Mouse (Mus musculus): ENCODE data around the gene Gm28308. TPM values are rescaled to one million over a fixed set of nuclear protein-coding genes. Genes with fewer than 3 reads are reported as not detected.

Gm28308 gene
- total RNA-seq, 2 experiments from 2014 or later, result not detected

DNA sequence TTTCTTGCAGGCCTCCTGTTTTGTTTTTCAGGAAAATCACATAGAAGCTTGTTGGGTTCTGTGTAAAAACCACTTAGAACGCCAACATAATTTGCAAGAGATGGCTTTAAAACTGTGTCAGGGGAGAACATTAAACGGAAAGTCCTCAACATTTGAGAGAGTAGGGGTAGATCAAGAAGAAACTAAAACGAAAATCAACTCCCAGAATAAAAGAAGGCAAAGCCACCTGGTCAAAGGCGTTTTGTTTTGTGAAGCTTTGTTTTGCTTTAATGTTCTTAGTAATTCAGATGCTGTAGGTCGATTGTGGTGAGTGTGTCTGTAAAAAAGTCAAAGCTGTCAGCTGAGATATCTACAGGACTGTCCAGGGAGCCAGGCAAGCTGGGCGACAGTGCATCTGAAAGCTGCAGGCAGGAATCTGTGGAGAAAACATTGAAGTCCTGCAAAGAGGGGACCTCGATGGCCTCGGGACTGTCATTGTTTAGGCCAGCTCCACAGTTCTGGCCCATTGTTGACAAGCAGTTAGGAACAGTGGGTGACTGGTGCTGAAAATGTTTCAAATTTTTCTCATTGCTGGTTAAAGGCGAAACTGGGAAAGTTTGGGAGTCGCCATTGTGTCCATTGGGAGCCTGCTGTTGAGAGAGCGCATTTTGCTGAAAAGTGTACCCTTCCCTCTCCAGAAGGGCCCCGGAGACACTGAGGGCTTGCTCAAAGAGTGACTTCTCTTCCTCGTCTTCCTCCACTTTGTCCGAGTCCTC lies 50.4 kb downstream of the Gm28308 start:
- intact Hi-C loops (cut with DNase I), result loop anchor here (2.0 to 5.0 kb wide), 3 partner anchors 28 to 990 kb away; partner anchors contain the start of gene Hoxa4

DNA sequence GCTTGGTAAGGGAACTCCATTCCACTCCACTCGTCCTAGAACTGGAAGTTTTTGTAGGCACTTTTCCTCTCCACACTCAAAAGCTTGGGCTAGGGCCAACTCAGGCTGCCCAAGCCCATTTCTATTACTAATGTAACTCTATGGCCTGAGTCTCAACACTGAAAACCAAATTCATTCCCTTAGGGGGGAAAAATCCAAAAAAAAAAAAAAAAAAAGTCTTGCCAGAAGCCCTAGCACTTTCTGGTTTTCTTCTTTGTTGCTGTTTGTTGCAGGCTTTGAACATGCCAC lies 51.1 kb downstream of the Gm28308 start:
- intact Hi-C loops (cut with DNase I), result loop anchor here (2.0 to 5.0 kb wide), 3 partner anchors 29 to 990 kb away; partner anchors contain the start of gene Hoxa4
- no peak for DNase-seq

More for the DNA sequence above, 50.4 kb downstream of the Gm28308 start:
- DNase-seq, result no peak

DNA sequence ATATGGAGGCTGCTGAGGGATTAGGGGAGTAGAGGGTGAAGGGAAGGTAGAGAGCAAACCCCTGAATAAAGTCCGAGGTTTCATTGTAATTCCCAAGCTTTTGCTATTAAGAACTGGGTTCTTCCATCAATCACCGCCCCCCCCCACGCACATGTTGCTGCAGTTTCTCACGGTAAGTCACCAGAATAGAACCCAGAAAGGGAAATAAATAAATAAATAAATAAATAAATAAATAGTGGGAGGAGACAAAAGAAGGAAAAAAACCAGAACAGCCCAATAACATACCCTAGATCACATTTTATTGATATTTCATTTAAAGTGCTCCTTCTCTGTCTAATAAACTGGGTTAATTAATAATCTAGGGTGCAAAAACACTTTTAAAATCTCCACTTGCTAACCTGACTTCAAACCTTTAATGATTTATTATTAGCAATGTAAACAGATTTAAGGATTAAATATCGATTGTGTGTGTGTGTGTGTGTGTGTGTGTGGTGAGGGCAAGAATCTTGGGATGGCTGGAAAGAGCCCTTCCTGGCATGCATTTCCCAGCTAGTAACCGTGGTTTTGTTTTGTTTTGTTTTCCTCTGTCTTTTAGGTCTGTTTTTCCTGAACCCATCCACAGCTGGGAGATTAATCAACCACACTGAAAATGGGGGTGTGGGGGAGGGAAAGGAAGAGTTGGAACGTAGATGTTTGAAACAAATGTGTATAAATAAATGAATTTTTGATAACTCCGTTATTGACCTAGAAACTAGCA lies 51.6 kb downstream of the Gm28308 start:
- intact Hi-C loops (cut with DNase I), result loop anchor here (2.0 to 5.0 kb wide), 3 partner anchors 29 to 989 kb away; partner anchors contain the start of gene Hoxa4
- no peak for DNase-seq

DNA sequence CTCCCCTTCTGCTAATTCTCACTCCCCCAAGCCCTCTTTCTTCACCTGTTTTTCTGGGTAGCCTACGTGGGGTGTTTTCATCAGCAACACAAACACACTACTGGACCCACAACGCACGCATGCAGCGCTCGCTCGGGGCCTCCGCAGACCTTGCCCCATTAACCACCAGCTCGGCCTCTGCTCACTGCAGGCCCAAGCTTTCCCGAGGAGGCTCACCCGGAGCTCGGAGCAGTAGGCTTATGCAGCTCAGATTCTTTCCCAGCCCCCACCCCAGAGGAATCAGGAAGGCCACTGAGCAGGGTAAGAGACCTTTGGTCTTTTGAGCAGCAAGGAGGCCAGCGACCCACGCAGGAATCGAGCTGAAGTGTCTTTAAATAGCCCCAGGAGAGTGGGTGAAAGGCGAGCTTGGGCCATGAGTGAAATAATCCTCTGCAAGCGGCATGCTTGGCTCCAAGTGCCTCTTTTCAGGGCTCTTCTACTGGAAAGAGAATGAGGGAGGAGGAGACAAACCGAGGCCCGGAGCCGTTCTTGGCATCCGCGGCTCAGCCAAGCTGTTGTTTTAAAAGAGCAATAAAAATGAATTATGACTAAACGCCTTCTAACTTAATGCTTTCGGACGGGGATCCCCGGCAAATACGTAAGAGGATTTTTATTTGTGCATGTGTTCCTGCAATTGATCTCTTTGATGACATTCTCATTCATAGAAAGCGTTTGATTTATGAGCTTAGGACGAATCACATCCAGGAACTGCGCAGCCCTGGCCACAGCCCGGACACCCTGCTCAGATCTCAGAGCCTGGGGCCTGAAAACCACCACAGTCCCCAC lies 52.4 kb downstream of the Gm28308 start:
- DNase-seq, result peak in 1 of 2 experiments; percentile 54
- intact Hi-C loops (cut with DNase I), result loop anchor here (5.0 kb wide), 2 partner anchors 157 to 988 kb away; no protein-coding TSS in a partner anchor

DNA sequence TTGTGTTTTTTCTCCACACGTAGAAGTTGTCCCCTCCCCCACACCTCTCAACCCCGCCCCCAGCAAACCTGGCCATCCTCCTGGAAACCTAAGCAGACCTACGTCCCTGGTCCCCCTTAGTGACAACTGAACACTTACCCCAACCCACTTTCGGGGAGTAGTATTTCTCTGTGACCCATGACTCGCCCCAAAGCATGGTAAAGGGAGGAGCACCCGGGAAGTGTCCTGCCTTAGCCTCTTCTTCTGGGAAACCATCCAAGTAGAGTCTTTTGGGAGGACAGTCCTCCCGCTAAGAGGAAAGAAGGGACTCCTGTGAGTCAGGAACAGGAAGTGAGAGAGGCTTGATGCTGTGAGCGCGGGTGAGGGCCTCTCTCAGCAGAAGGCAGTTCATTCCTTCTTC lies 53.2 kb downstream of the Gm28308 start:
- intact Hi-C loops (cut with DNase I), result loop anchor here (2.0 to 5.0 kb wide), 4 partner anchors 73 to 988 kb away; partner anchors contain the start of gene Skap2
- peak in 1 of 2 experiments; percentile 18 for DNase-seq

DNA sequence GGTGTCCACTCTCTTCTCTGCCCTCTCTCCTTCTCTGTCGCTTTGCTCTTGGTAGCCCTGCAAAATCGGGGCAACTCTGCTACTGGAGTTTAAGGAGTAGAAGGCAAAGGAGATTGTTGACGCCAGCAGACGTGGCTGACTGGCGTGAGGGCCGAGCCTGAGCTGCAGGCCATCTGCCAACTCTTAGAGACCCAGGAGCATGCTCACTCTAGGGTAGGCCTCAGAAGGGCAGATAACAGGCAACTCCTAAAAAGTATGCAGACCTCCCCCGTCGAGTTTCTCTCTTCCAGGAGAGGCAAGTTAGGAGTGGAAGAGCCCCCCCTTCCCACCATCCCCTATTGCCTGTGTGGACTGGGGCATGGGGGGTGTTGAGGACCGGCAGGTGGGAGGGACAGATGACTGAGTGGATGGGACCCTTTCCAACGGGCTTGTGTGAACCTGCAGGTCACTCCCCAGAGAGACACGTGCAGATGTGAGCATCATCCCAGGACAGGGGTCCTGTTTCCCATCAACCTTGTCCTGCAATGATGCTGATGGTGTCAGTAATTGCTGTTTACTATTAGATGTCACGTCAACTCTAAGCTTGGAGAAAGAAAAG lies 53.9 kb downstream of the Gm28308 start:
- no peak for DNase-seq
- intact Hi-C loops (cut with DNase I), result loop anchor here (2.0 to 5.0 kb wide), 2 partner anchors 72 to 146 kb away; partner anchors contain the start of gene Skap2

DNA sequence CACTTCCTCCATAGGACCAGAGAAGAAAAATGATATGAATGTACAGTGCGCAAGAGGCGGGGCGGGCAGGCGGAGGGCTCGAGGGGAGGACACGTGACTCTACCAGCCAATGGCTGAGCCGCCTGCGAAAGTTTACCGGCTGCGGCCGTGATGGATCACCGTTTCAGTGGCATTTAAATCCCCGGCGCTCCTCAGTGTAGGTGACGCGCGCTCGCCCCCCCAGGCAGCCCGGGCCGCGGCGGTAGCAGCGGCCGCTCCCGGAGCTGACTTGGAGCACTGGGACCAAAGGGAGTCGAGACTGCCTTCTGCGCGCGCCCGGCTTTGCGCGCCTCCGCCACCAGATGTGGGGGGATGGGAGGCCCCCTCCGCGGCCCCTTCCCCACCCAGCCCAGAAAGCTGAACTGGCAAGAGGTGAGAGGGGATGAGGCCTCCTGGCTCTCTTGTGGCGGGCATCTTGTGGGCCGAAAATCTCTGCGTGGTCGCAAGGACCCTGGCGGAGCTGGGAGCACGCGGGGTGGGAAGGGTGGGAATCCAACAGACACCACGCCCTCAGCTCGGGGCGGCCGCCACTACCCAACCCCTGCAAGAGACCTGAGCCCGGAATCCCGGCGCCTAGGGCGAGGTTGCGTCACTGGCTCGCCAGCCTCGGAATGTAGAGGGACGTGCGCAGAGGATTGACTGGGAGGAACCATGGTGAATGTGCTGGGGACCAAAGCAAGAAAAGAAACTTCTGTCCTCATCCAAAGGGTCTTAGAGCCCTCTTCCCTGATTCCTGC lies 54.7 kb downstream of the Gm28308 start, which contains the start of gene Hoxa1:
Gene Hoxa1, minus strand, starts transcription at position 42 of the 776 bp plus-strand sequence.
- intact Hi-C loops (cut with DNase I), result loop anchor here (2.0 to 5.0 kb wide), 2 partner anchors 71 to 146 kb away; partner anchors contain the start of gene Skap2

DNA sequence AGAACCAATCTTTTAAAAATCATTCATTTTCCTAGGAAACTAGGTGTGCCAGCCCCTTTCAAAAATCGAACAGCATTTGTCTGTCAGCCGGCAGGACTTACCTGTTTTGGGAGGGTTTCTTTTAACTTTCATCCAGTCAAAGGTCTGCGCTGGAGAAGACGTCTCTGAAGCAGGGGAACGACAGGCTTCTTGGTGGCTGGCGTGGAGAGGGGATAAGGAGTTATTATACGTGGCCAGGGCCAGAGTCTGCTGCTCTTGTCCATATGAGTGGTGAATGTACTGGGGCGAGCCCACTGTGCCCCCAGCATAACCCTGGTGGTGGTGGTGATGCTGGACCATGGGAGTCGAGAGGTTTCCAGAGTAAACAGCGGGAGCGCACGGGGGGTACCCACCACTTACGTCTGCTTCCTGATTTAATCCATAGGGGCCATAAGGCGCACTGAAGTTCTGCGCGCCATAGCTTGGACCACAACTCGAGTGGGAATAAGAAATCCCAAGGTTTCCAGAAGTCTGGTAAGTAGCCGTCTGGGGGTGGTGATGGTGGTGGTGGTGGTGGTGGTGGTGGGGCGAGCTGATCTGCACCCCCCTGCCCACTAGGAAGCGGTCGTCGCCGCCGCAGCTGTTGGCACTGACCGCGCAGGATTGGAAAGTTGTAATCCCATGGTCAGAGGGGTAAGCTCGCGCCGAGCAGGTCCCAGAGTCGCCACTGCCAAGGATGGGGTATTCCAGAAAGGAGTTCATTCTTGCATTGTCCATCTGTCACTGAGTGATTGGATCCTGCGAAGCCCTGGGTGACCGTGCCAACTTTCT lies 55.5 kb downstream of the Gm28308 start:
- intact Hi-C loops (cut with DNase I), result loop anchor here (2.0 to 5.0 kb wide), 2 partner anchors 70 to 145 kb away; partner anchors contain the start of gene Skap2
- DNase-seq, result peak in 1 of 2 experiments; percentile 3

More for the DNA sequence above, 54.7 kb downstream of the Gm28308 start, which contains the start of gene Hoxa1:
- peak; percentile 69 to 70 for DNase-seq

DNA sequence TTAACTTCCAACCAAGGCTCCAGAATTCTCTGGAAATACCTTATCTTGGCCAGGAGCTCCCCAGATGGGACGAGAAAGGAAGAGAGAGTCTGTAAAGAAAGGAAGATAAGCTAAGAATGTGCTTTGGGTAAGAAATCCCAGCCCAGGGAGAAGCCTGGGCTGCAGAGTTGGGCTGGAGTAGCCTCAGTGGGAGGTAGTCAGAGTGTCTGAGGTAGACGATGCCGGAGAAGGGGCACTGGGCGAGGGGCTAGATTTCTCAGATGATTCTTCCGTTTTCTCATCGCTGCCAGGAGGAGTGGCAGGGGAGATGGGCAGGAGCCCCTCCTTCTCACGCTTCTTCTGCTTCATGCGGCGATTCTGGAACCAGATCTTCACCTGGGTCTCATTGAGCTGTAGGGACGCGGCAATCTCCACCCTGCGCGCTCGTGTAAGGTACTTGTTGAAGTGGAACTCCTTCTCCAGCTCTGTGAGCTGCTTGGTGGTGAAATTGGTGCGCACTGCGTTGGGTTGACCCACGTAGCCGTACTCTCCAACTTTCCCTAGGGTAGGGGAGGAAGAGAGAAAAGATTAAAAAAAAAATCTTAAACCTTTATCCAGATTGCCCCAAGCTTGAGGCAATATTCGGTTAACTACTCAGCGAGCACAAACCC lies 56.5 kb downstream of the Gm28308 start:
- intact Hi-C loops (cut with DNase I), result loop anchor here (5.0 kb wide), 1 partner anchor 69 kb away; no protein-coding TSS in a partner anchor
- no peak for DNase-seq

DNA sequence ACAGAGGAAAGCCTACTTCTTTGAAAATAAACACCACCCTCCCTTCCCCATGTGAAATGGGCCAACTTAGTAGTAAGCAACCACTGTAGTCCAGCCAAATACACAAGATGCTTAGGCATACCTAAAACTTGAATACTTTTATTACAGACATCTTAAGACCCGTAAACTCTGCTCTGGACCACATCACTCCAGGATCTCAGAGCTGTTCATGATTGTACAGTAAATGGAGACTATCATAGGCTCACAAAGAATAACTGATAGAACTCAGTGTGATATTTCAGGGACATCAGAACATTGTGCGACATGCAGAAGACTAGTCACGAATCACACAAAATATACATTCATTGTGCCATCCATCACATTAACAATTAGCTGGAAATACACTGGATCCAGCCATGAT lies 57.7 kb downstream of the Gm28308 start:
- intact Hi-C loops (cut with DNase I), result loop anchor here (5.0 kb wide), 1 partner anchor 68 kb away; no protein-coding TSS in a partner anchor
- DNase-seq, result no peak

DNA sequence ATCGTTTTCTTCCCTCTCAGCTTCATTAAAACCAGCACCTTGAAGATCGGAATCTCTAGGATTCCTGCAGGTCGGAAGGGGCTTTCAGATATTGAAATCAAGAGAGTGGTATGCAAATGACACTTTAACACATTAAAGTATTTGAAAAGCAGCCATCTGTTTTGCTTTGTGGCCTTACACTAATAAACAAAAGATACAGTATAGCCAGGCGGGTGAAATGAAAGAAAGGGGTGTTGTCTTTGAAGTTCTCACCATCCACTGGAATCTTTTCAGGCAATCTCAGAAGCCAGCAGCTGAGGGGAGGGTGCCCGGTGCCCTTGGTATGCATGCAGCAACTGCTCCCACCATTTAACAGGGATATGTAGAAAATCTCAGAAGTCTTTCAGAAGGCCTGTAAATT lies 59.1 kb downstream of the Gm28308 start:
- no peak for DNase-seq
- intact Hi-C loops (cut with DNase I), result no loop called here

DNA sequence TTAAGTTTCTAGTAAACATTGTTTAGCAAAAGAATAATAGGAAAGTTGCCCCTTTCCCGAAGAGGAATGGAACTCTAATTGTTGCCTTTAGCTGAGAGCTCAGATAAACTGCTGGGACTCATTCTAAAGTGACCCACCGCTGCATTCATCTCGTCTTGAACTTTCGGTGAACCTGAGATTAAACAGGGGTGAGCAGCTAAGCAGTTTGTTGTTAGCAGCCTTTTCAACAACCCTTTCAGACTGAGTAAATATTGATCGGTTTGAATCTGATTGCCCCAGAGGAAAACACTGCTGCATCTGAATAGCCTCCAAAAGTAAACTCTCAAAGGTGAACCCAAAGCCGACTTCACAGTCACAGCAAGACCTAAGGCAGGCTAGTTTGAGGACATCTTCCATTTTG lies 59.9 kb downstream of the Gm28308 start:
- intact Hi-C loops (cut with DNase I), result no loop called here
- no peak for DNase-seq

DNA sequence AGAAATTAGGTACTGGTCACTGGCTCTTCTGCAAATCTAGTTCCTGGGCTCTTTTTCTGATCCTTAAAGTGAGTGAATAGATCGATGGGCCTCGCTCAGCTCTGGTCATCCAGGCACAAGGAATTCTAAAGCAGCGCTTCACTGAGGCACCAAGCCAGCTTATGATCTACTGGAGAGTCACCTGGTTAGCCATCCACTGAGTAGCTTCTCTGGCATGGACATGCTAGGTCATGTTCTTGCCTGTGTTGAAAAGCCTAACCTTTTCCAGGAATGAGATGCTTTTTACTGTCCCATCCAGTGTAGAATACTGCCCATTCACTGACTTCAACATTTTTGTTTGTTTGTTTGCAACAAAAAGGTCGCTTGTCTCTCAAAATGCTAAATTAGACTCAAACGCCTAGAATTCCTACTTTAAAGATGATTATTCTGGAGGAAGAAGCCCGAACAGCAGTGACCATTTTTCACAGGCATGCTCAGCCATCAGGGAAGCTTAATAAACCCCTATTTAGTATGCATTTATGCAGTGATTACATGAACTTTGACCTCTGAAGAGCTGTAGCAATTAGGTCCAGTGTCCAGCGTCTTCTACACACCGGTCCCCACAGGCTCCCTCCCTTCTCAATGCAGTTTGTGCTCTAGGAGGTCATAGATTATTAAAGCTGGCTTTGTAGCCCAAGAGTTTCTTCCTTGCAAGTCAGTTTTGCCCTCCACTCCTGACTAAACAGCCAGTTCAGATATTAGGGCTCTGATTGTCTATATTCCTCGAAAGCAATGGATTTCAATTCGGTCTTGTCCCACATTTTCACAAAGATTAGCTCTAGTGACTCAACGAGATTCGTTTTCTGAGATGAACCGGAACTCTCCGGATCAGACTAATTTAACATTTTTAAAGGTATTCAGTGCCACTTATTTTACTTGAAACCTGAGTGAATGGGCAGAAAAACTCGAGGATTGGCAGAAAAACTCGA lies 60.6 kb downstream of the Gm28308 start:
- DNase-seq, result no peak
- intact Hi-C loops (cut with DNase I), result no loop called here

DNA sequence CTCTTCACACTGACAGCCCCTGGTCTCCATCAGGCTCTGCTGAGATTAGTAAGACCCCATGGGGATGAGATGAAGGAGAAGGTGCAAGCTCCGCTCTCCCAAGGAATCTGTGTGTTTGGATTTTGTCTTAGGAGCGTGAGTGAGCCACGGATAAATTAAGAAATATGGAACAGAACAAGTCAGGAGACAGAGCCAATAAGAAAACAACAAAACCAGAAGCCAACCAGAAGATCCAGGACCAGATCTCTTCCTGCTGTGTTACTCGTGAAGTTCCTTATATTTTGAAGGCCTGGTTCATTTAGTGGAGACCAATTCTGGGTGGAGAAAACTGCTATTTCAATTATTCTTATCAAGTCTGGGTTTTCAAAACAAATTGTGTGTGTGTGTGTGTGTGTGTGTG lies 61.6 kb downstream of the Gm28308 start:
- intact Hi-C loops (cut with DNase I), result no loop called here
- DNase-seq, result no peak

DNA sequence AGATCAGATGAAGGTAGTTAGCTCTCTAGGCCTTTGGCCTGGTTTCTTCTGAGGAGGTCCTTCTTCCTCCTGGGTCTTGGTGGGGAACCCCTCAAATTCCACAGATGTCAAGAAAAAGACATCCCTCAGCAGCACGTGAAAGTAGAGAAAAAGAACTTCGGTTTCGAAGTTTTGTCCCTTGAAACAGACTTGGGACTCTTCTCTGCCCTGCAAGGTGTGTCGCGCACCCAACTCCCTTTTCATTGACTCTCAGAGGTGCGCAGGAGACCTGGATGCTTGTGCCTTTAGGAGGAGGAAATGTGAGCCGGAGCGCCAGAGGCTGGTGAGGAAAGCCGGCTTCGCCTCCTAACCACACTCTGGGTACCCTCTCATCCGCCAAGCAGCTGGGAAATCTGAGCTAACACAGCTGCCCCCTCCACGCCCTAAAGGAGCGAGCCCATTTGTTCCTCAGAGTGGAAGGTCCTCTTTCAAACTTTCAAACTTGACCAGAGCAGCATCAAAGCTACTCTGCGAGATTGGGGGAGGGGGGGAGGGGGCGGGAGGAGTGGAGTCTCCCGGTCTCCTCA lies 62.7 kb downstream of the Gm28308 start:
- intact Hi-C loops (cut with DNase I), result no loop called here
- DNase-seq, result no peak

DNA sequence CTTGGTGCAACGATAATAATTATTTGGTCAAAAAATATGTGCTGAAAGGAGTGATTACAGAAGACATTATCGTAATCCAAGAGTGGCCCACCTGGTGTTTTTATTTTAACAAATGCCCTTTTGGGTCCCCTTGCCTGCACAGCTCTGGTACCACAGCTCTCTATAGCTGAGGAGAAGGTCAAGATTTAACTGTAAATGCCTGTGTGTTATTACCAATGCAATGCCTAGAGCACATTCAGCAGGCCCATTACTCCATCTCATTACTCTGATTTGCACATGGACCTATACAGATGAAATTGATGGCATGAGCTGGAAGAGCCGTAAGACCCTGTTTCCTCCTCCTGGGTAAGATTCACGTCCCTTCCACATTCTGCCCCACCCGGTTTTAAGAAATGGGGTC lies 74.0 kb downstream of the Gm28308 start:
- intact Hi-C loops (cut with DNase I), result no loop called here
- no peak for DNase-seq

All from heart, postnatal 10 days (tissue).